Mouse (Mus musculus) limb, embryonic 12.5 days (tissue): ENCODE results near the gene Abhd14a. TPM values are rescaled to one million over a fixed set of nuclear protein-coding genes. Genes with fewer than 3 reads are reported as not detected.

ENCODE experiments used
- ATAC-seq: fragments of 200-750 bp; cut with Nextera tagmentation; 2 replicates; pipeline ENCODE4 v1.8.0; 2017; ENCODE audit warnings: low read depth, moderate TSS enrichment; ENCODE audit not compliant: insufficient number of reproducible peaks, insufficient read depth, low FRiP score, low TSS enrichment
- H3K27ac ChIP-seq: fragments of 300-500 bp; sonication (generic); 2 replicates; pipeline ENCODE4 v1.5.1; 2016; ENCODE audit warnings: mild to moderate bottlenecking, moderate library complexity
- H3K27me3 ChIP-seq: fragments of 300-500 bp; sonication (generic); 2 replicates; pipeline ENCODE4 v1.6.1; 2016; ENCODE audit warnings: mild to moderate bottlenecking, moderate library complexity
- H3K36me3 ChIP-seq: fragments of 300-500 bp; sonication (generic); 2 replicates; pipeline ENCODE4 v1.6.1; 2016; ENCODE audit warnings: mild to moderate bottlenecking, moderate library complexity
- H3K4me1 ChIP-seq: fragments of 300-500 bp; sonication (generic); replicated peaks from 2 replicates; pipeline ENCODE4 v1.6.1; 2016
- H3K4me2 ChIP-seq: fragments of 300-500 bp; sonication (generic); 2 replicates; pipeline ENCODE4 v1.6.1; 2016; ENCODE audit warnings: mild to moderate bottlenecking, moderate library complexity
- H3K4me3 ChIP-seq: fragments of 300-500 bp; sonication (generic); replicated peaks from 2 replicates; pipeline ENCODE4 v1.5.1; 2016; ENCODE audit warnings: mild to moderate bottlenecking
- H3K9ac ChIP-seq: fragments of 300-500 bp; sonication (generic); replicated peaks from 2 replicates; pipeline ENCODE4 v1.6.1; 2016; ENCODE audit warnings: mild to moderate bottlenecking, moderate library complexity
- H3K9me3 ChIP-seq: fragments of 300-500 bp; sonication (generic); 2 replicates; pipeline ENCODE4 v1.6.1; 2016; ENCODE audit warnings: mild to moderate bottlenecking, moderate library complexity
- WGBS: fragments of 180-500 bp; shearing (Covaris S2); methylation state at CpG from one replicate; pipeline ENCODE4 v1.1.7; 2016; 5-methylcytosine and 5-hydroxymethylcytosine counted together
- polyA plus RNA-seq: library from polyadenylated mRNA; unstranded; fragments of >200 nt; fragmentation: Nextera tagmentation; extraction: Ambion mirVana; gene quantifications from 2 replicates; pipeline ENCODE4 v1.2.1, GENCODE M21; 2016

Gene Abhd14a
- polyA plus RNA-seq, 1 experiment from 2014 or later = 56.0 TPM

- no peak overlapping the region for H3K27ac ChIP-seq
- no peaks in the 10 kb centered on the region for H3K9me3 ChIP-seq
- 75% methylated on average over 6 of the region's 6 CpGs for WGBS
- H3K4me3 ChIP-seq = no peak overlapping the region
- peaks cover 32% of the 10 kb centered on the region for H3K4me1 ChIP-seq
- no peak overlapping the region for H3K9ac ChIP-seq
- H3K27me3 ChIP-seq = peaks cover 8% of the 10 kb centered on the region
- no peak for ATAC-seq
- H3K36me3 ChIP-seq = 0 out of 2 replicates have a peak, but pooled peaks cover 3% of the 10 kb centered on the region
- H3K4me2 ChIP-seq = no peak overlapping the region
Observed at GRCm38 (mm10) chr9:106469317-106469716, 21.8 kb upstream of the Abhd14a start.

DNA sequence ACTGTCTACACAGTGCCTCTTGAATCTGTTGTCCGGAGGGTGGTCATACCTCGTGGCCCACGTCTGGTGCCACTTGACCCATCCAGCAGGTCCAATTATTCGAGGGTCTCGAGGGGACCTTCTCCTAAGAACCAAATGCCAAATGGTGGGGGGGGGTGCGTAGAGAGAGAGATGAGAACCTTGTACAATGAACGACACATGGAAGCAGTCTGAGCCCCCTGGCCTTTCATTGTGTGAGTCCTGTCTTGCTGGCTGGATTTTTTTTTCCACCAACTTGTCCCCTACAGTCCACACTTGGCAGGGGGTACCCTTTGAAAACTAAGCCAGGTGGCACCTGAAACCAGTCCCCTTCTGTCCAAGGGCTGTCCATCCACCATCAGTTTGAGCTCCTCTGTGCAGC is 20.3 kb upstream of the Abhd14a start:
- Histone ChIP-seq H3K4me2 (no peak overlapping the region), H3K4me1 (peaks cover 29% of the 10 kb centered on the region), H3K4me3 (no peak overlapping the region), H3K27me3 (peaks cover 8% of the 10 kb centered on the region), H3K36me3 (peaks cover 18% of the 10 kb centered on the region), H3K9ac (no peak overlapping the region), H3K9me3 (no peaks in the 10 kb centered on the region), H3K27ac (no peak overlapping the region)
- no peak for ATAC-seq
- WGBS = 90% methylated on average over 7 of the region's 7 CpGs

GRCm38 (mm10) chr9:106466721-106467120 is 19.2 kb upstream of the Abhd14a start:
- H3K36me3 ChIP-seq = peaks cover 28% of the 10 kb centered on the region
- no peak for ATAC-seq
- H3K4me2 ChIP-seq = no peak overlapping the region
- no peak overlapping the region for H3K4me3 ChIP-seq
- H3K9me3 ChIP-seq = no peaks in the 10 kb centered on the region
- H3K4me1 ChIP-seq = peaks cover 22% of the 10 kb centered on the region
- H3K27ac ChIP-seq = no peak overlapping the region
- 93% methylated on average over 6 of the region's 6 CpGs for WGBS
- H3K9ac ChIP-seq = no peak overlapping the region
- H3K27me3 ChIP-seq = peaks cover 8% of the 10 kb centered on the region

- no peak for ATAC-seq
- peak within 1 kb of the TSS; percentile 67 for H3K27ac ChIP-seq
- H3K36me3 ChIP-seq = peaks cover 39% of the 10 kb centered on the region
Observed at GRCm38 (mm10) chr9:106465571-106466200, 18.2 kb upstream of the Abhd14a start, which contains the start of gene Gpr62. Gene Gpr62, minus strand, starts transcription at chr9:106465938.

DNA sequence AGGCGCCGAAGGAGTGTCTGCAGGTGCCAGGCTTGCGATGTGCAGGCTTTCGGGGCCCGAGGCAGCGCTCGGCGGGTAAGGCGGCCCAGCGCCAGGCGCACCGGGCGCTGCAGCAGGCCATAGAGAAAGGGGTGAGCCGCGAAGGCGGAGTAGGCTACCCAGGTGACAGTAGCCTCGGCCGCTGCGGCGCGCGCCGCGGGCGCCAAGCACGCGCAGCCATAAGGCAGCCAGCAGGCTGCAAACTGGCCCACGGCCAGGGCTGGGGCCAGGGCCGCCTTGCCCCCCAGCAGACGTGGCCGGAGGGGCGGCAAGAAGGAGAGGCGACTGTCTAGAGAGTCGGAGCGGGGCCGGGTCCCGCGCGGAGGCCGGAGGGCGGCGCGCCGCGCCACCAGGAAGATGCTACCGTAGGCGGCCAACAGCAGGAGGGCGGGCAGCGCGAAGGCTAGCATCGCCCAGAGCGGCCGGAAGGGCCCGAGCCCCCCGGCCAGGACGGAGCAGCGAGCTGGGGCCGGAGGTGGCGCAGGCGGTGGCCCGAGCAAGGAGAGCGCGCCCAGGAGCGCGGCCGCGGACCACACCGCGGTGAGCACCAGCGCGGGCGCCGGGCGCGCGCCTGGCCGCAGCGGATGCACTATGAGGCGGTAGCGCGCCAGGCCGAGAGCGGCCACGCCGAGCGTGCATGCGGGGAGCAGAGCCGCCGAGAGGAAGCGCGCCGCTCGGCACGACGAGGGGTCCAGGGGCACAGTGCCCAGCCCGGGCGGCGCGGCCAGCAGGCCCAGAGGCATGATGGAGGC is 17.5 kb upstream of the Abhd14a start:
- peak overlapping the region; percentile 99 for H3K4me2 ChIP-seq
- peak overlapping the region; percentile 67 for H3K27ac ChIP-seq
- peaks cover 24% of the 10 kb centered on the region for H3K4me1 ChIP-seq
- no peaks in the 10 kb centered on the region for H3K9me3 ChIP-seq
- peak overlapping the region; percentile 66 for H3K4me3 ChIP-seq
- peaks cover 8% of the 10 kb centered on the region; the same call in 1 of the 2 replicates for H3K27me3 ChIP-seq
- peak; percentile 61 for ATAC-seq
- WGBS = 1% methylated on average over 99 of the region's 99 CpGs
- peak overlapping the region; percentile 82 for H3K9ac ChIP-seq
- peaks cover 46% of the 10 kb centered on the region for H3K36me3 ChIP-seq

More at GRCm38 (mm10) chr9:106465571-106466200, 18.2 kb upstream of the Abhd14a start, which contains the start of gene Gpr62:
- Histone ChIP-seq H3K4me3 (peak within 1 kb of the TSS; percentile 66), H3K4me2 (peak within 1 kb of the TSS; percentile 99), H3K4me1 (peaks cover 19% of the 10 kb centered on the region), H3K9me3 (no peaks in the 10 kb centered on the region), H3K9ac (peak within 1 kb of the TSS; percentile 82), H3K27me3 (peaks cover 8% of the 10 kb centered on the region; the same call in 1 of the 2 replicates)
- 27% methylated on average over 26 of the region's 26 CpGs for WGBS

DNA sequence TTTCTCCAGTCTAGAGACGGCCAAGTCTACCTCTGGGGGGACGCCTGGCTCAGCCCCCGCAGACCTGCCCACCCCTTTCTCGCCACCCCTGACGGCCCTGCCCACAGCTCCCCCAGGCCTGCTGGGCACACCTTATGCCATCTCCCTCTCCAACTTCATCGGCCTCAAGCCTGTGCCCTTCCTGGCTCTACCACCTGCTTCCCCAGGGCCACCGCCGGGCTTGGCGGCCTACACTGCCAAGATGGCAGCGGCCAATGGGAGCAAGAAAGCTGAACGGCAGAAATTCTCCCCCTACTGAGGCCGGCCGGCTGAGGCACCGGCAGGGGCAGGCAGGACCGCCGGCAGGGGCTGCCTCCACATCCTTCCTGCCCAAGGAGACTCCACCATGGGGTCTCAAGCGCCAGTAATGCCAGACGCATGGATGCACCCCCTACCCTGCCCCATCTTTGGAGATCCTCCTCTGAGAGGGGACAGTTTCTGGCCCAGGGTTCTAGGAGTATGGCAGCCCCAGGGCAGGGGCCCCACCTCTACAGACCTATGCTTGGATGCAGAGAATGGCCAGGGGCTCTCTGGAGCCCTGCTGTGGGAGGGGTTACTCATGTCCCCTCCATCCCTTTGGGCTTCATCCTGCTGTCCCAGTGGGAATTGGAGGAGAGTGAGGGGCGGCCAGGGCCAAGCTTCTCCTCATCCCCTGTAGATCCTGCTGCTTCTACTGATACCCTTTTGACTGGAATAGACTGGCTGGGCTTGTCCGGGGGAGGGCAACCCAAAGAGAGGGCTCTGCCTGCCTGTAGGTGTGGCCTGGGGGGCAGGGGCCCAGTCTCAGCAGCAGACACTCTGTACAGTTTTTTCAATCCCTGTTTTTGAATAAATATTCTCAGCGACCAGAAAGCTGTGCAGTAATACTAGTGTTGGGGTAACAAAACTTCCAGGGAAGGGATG is 15.9 kb upstream of the Abhd14a start:
- Histone ChIP-seq H3K4me3 (no peak overlapping the region), H3K4me1 (peaks cover 29% of the 10 kb centered on the region), H3K4me2 (no peak overlapping the region), H3K27ac (peak overlapping the region; percentile 29; the same call in 1 of the 2 replicates), H3K9me3 (no peaks in the 10 kb centered on the region), H3K36me3 (peaks cover 52% of the 10 kb centered on the region), H3K27me3 (peaks cover 8% of the 10 kb centered on the region; the same call in 1 of the 2 replicates), H3K9ac (no peak overlapping the region)
- no peak for ATAC-seq
- 88% methylated on average over 21 of the region's 21 CpGs for WGBS

- no peak for ATAC-seq
- peaks cover 60% of the 10 kb centered on the region for H3K36me3 ChIP-seq
- H3K4me3 ChIP-seq = no peak overlapping the region
- no peak overlapping the region for H3K27ac ChIP-seq
- 91% methylated on average over 12 of the region's 12 CpGs for WGBS
- no peak overlapping the region for H3K4me2 ChIP-seq
- H3K9me3 ChIP-seq = no peaks in the 10 kb centered on the region
- H3K27me3 ChIP-seq = peaks cover 8% of the 10 kb centered on the region; the same call in 1 of the 2 replicates
- no peak overlapping the region for H3K9ac ChIP-seq
- peaks cover 38% of the 10 kb centered on the region for H3K4me1 ChIP-seq
Observed at GRCm38 (mm10) chr9:106462430-106462800, 14.9 kb upstream of the Abhd14a start.

DNA sequence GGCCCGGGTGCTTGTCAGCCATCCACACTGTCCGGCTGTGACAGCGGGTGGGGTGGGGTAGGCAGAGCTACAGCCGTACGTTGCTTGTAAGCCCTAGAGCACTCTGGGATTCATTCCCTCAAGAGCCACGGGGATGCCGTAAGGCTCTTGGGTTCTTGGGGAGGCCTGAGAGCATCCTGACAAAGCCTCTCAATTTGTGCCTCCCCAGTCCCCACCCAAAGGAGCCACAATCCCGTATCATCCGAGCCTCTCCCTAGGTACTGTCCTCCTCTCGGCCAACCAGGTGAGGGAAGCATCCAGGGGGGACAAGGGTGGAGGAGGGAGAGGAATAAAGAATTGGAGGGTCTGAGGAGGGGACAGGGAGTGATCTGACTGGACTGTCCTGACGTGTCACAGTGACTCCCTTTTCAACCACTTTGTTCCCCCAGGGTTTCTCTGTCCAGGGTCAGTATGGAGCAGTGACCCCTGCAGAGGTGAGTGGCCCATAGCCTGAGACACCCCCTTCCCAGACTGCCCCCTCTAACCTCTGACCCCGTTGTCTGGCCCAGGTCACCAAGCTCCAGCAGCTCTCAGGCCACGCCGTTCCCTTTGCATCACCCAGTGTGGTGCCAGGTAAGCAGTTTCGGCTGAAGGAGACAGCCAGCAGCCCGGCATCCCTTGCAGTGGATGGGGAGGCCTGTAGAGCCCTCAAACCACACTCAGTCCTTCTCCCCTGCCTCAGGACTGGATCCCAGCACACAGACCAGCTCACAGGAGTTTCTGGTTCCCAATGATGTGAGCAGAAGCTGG is 14.4 kb upstream of the Abhd14a start:
- peaks cover 43% of the 10 kb centered on the region for H3K4me1 ChIP-seq
- 88% methylated on average over 16 of the region's 16 CpGs for WGBS
- H3K36me3 ChIP-seq = peaks cover 66% of the 10 kb centered on the region
- H3K4me2 ChIP-seq = no peak overlapping the region
- H3K27ac ChIP-seq = no peak overlapping the region
- H3K27me3 ChIP-seq = peaks cover 8% of the 10 kb centered on the region; the same call in 1 of the 2 replicates
- H3K9me3 ChIP-seq = no peaks in the 10 kb centered on the region
- no peak overlapping the region for H3K4me3 ChIP-seq
- ATAC-seq = no peak
- H3K9ac ChIP-seq = no peak overlapping the region

- Histone ChIP-seq H3K36me3 (peaks cover 73% of the 10 kb centered on the region), H3K27ac (no peak overlapping the region), H3K9ac (no peak overlapping the region), H3K4me3 (no peak overlapping the region), H3K4me2 (no peak overlapping the region), H3K27me3 (peaks cover 5% of the 10 kb centered on the region; the same call in 1 of the 2 replicates), H3K9me3 (no peaks in the 10 kb centered on the region), H3K4me1 (peaks cover 50% of the 10 kb centered on the region)
- WGBS = 92% methylated on average over 9 of the region's 9 CpGs
- ATAC-seq = no peak
Observed at GRCm38 (mm10) chr9:106461026-106461415, 13.5 kb upstream of the Abhd14a start.

- no peak for ATAC-seq
- Histone ChIP-seq H3K9me3 (no peaks in the 10 kb centered on the region), H3K4me2 (no peak overlapping the region), H3K27ac (no peak overlapping the region), H3K4me3 (no peak overlapping the region), H3K9ac (no peak overlapping the region), H3K36me3 (peaks cover 74% of the 10 kb centered on the region), H3K4me1 (peaks cover 50% of the 10 kb centered on the region), H3K27me3 (peaks cover under 1% of the 10 kb centered on the region; the same call in 1 of the 2 replicates)
- WGBS = 73% methylated on average over 18 of the region's 18 CpGs
Observed at GRCm38 (mm10) chr9:106460401-106461025, 13.0 kb upstream of the Abhd14a start.
